Mouse (Mus musculus): ENCODE data around the gene Bbx. TPM values are rescaled to one million over a fixed set of nuclear protein-coding genes. Genes with fewer than 3 reads are reported as not detected.

Bbx gene
- total and polyA plus RNA-seq, 3 experiments = 20.6 to 26.2 (median 21.6) TPM

DNA sequence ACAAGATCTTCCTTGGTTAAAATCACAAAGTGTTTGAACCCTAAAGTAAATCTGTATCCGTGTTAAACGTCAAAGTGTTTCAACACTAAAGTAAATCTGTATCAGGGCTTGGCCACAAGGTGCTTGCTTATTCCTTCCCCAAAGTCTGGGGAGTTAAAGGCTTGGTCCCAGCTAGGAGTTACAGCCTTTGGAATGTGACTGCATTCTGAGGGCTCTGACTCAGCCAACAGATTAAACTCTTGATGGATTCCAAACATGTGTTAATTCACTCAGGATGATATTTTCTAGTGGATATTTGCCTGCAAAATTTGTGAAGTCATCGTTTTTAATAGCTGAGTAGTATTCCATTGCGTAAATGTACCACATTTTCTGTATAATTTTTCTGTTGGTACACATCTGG is 120.6 kb downstream of the Bbx start:
- H3K36me3 ChIP-seq (replicated peaks in 1 of 2; ENCODE audit: control insufficient read depth in 1 of 2, insufficient read depth in 1 of 2, low read length in 1 of 2) = peaks cover 0 to 41% of the 10 kb centered on the region in 2 experiments
- no peak for DNase-seq (ENCODE audit: extremely low read depth)
- no peak overlapping the region for H3K4me2 ChIP-seq (ENCODE audit: insufficient read depth, low read depth, poor library complexity, severe bottlenecking)
- dilution Hi-C loops (cut with MboI; ENCODE audit: extremely low pct_ligation_motif_present, extremely low pct_unique_long_range_greater_than_20kb, low sequenced_read_pairs) (no loop called here), in situ Hi-C loops (cut with MboI; ENCODE audit: low pct_ligation_motif_present, low pct_unique_long_range_greater_than_20kb, low sequenced_read_pairs) (no loop called here)
- no peak overlapping the region for H3K4me3 ChIP-seq (replicated peaks in 1 of 3; ENCODE audit: low read depth in 2 of 3, low read length in 2 of 3, poor library complexity in 1 of 3)
- no peak overlapping the region for H3K9ac ChIP-seq (ENCODE audit: insufficient read depth, low read depth)
- H3K27me3 ChIP-seq (replicated peaks) = no peaks in the 10 kb centered on the region
- H3K4me1 ChIP-seq (ENCODE audit: control insufficient read depth in 1 of 2, insufficient read depth in 2 of 2) = peaks cover 0 to 9% of the 10 kb centered on the region in 2 experiments; a peak in 2 of 4 replicates
- no peak overlapping the region for H3K27ac ChIP-seq (ENCODE audit: insufficient read depth, low read depth)
- H3K9me3 ChIP-seq (replicated peaks; ENCODE audit: low read length) = no peaks in the 10 kb centered on the region
- no peak for TF ChIP-seq MXI1 (IDR thresholded peaks at IDR 0.05; ENCODE audit: low read depth, low read length)
- TF ChIP-seq SIN3A (IDR thresholded peaks at IDR 0.05; ENCODE audit: low read length) = no peak
- TF ChIP-seq EP300 (IDR thresholded peaks at IDR 0.05; ENCODE audit: low read length) = no peak
- 0 out of 2 replicates have a peak, but pooled peaks have one; percentile 19 for TF ChIP-seq MAFK (IDR thresholded peaks at IDR 0.05; ENCODE audit: insufficient replicate concordance, low read length)
- no peak for TF ChIP-seq CHD2 (IDR thresholded peaks at IDR 0.05; ENCODE audit: low read length)
- no peaks in the 10 kb centered on the region for H3K79me2 ChIP-seq (replicated peaks; ENCODE audit: control insufficient read depth, extremely low read depth, insufficient read depth, poor library complexity, severe bottlenecking)

DNA sequence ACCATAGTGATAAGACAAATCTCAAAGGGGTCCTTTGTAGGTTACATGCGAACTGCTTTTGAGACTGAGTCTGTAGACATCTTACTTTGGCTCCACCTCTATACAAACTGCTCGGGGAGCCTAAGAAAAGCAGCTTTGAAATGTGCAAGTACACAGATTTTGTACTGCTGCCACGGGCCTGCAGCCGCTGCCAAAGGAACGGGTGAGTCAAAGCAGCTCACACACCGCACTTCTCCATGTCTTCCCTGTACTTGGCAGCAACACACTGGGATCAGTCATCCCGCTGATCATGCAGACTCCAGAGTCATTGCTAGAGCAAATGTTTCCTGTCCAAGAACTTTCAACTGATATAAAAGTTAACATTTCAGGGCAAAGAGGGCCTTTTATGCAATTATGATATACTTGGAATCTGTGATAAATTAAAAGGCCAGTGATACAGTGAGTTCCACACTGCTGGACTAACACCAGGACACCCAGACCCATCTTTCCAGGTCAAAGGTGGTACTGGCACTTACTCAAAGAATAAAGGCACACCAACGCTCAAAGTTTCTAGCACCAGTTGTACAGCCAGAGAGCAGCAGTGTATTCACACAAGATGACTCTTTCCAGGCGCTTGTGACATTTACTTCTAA is 122.7 kb downstream of the Bbx start:
- dilution Hi-C loops (cut with MboI; ENCODE audit: extremely low pct_ligation_motif_present, extremely low pct_unique_long_range_greater_than_20kb, low sequenced_read_pairs) = no loop called here

DNA sequence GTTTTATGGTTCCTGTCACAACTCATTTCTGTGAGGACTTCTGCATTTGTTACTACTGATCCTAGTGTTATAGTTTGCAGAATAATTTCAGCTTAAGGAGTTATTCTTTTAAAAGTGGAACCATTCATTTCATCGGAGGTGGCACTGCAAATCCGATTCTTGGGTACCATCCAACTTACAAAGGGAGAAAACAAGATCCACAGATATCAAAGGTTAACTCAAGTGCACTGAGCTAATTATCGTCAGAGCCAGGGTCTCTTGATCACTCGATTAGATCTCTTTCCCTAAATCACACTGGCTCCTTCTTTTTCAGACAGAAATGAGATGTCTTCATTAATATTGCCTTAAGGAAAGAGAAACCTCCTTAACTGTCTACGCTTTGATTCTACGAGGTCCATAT is 123.9 kb downstream of the Bbx start:
- dilution Hi-C loops (cut with MboI; ENCODE audit: extremely low pct_ligation_motif_present, extremely low pct_unique_long_range_greater_than_20kb, low sequenced_read_pairs) = no loop called here
- Histone ChIP-seq H3K36me3 (replicated peaks in 1 of 2; ENCODE audit: control insufficient read depth in 1 of 2, insufficient read depth in 1 of 2, low read length in 1 of 2) (peaks cover 0 to 44% of the 10 kb centered on the region in 2 experiments), H3K9ac (ENCODE audit: insufficient read depth, low read depth) (no peak overlapping the region), H3K4me3 (replicated peaks in 1 of 3; ENCODE audit: low read depth in 2 of 3, low read length in 2 of 3, poor library complexity in 1 of 3) (no peak overlapping the region), H3K27ac (ENCODE audit: insufficient read depth, low read depth) (no peak overlapping the region), H3K9me3 (replicated peaks; ENCODE audit: low read length) (no peaks in the 10 kb centered on the region), H3K4me2 (ENCODE audit: insufficient read depth, low read depth, poor library complexity, severe bottlenecking) (no peak overlapping the region), H3K79me2 (replicated peaks; ENCODE audit: control insufficient read depth, extremely low read depth, insufficient read depth, poor library complexity, severe bottlenecking) (no peaks in the 10 kb centered on the region), H3K4me1 (ENCODE audit: control insufficient read depth in 1 of 2, insufficient read depth in 2 of 2) (peaks cover 0 to 8% of the 10 kb centered on the region in 2 experiments; a peak in 2 of 4 replicates), H3K27me3 (replicated peaks) (no peaks in the 10 kb centered on the region)
- no peak for DNase-seq (ENCODE audit: extremely low read depth)
- in situ Hi-C loops (cut with MboI; ENCODE audit: low pct_ligation_motif_present, low pct_unique_long_range_greater_than_20kb, low sequenced_read_pairs) = no loop called here
- no peak for TF ChIP-seq SIN3A (IDR thresholded peaks at IDR 0.05; ENCODE audit: low read length)
- TF ChIP-seq IRF4 (IDR thresholded peaks at IDR 0.05; ENCODE audit: low read depth, low read length) = no peak
- TF ChIP-seq POLR2AphosphoS2 (IDR thresholded peaks at IDR 0.05; ENCODE audit: low read depth, low read length) = no peak
- TF ChIP-seq MYC (IDR thresholded peaks at IDR 0.05; ENCODE audit: low read depth, low read length) = no peak
- no peak for TF ChIP-seq GABPA (IDR thresholded peaks at IDR 0.05; ENCODE audit: insufficient replicate concordance, low read depth, low read length)
- TF ChIP-seq ZKSCAN1 (IDR thresholded peaks at IDR 0.05; ENCODE audit: borderline replicate concordance, low read depth, low read length) = no peak
- no peak for TF ChIP-seq USF1 (IDR thresholded peaks at IDR 0.05; ENCODE audit: low read depth, low read length)
- no peak for TF ChIP-seq SMC3 (IDR thresholded peaks at IDR 0.05; ENCODE audit: low read depth, low read length)
- TF ChIP-seq MAFK (IDR thresholded peaks at IDR 0.05; ENCODE audit: insufficient replicate concordance, low read length) = no peak
- no peak for TF ChIP-seq TCF12 (IDR thresholded peaks at IDR 0.05; ENCODE audit: low read depth, low read length)
- TF ChIP-seq KAT2A (IDR thresholded peaks at IDR 0.05; ENCODE audit: insufficient replicate concordance, low read length) = no peak
- no peak for TF ChIP-seq JUN (IDR thresholded peaks at IDR 0.05; ENCODE audit: insufficient read depth, low read depth, low read length)
- TF ChIP-seq HCFC1 (IDR thresholded peaks at IDR 0.05; ENCODE audit: low read depth, low read length) = no peak
- TF ChIP-seq ZNF384 (IDR thresholded peaks at IDR 0.05; ENCODE audit: low read depth, low read length) = no peak
- no peak for TF ChIP-seq ZMIZ1 (IDR thresholded peaks at IDR 0.05; ENCODE audit: low read depth, low read length)
- no peak for TF ChIP-seq UBTF (IDR thresholded peaks at IDR 0.05; ENCODE audit: low read depth, low read length)
- TF ChIP-seq JUND (conservative IDR thresholded peaks at IDR 0.05; ENCODE audit: low read depth, low read length) = no peak

More for the DNA sequence above, 122.7 kb downstream of the Bbx start:
- Histone ChIP-seq H3K27me3 (replicated peaks) (no peaks in the 10 kb centered on the region), H3K4me2 (ENCODE audit: insufficient read depth, low read depth, poor library complexity, severe bottlenecking) (no peak overlapping the region), H3K9ac (ENCODE audit: insufficient read depth, low read depth) (no peak overlapping the region), H3K79me2 (replicated peaks; ENCODE audit: control insufficient read depth, extremely low read depth, insufficient read depth, poor library complexity, severe bottlenecking) (no peaks in the 10 kb centered on the region), H3K27ac (ENCODE audit: insufficient read depth, low read depth) (no peak overlapping the region), H3K36me3 (replicated peaks in 1 of 2; ENCODE audit: control insufficient read depth in 1 of 2, insufficient read depth in 1 of 2, low read length in 1 of 2) (peaks cover 0 to 48% of the 10 kb centered on the region in 2 experiments), H3K9me3 (replicated peaks; ENCODE audit: low read length) (no peaks in the 10 kb centered on the region), H3K4me1 (ENCODE audit: control insufficient read depth in 1 of 2, insufficient read depth in 2 of 2) (peaks cover 0 to 8% of the 10 kb centered on the region in 2 experiments; a peak in 2 of 4 replicates), H3K4me3 (replicated peaks in 1 of 3; ENCODE audit: low read depth in 2 of 3, low read length in 2 of 3, poor library complexity in 1 of 3) (no peak overlapping the region)
- no peak for DNase-seq (ENCODE audit: extremely low read depth)
- in situ Hi-C loops (cut with MboI; ENCODE audit: low pct_ligation_motif_present, low pct_unique_long_range_greater_than_20kb, low sequenced_read_pairs) = no loop called here
- TF ChIP-seq PAX5 (IDR thresholded peaks at IDR 0.05; ENCODE audit: low read length) = no peak
- TF ChIP-seq HCFC1 (IDR thresholded peaks at IDR 0.05; ENCODE audit: low read depth, low read length) = no peak
- TF ChIP-seq NELFE (IDR thresholded peaks at IDR 0.05; ENCODE audit: low read depth, low read length) = no peak
- TF ChIP-seq BHLHE40 (IDR thresholded peaks at IDR 0.05; ENCODE audit: low read depth, low read length) = no peak
- no peak for TF ChIP-seq ETS1 (conservative IDR thresholded peaks at IDR 0.05; ENCODE audit: low read depth, low read length)
- TF ChIP-seq ELF1 (IDR thresholded peaks at IDR 0.05; ENCODE audit: low read depth, low read length) = no peak
- no peak for TF ChIP-seq KAT2A (IDR thresholded peaks at IDR 0.05; ENCODE audit: insufficient replicate concordance, low read length)
- TF ChIP-seq EP300 (IDR thresholded peaks at IDR 0.05; ENCODE audit: low read length) = no peak
- TF ChIP-seq POLR2A (IDR thresholded peaks at IDR 0.05; ENCODE audit: low read depth, low read length) = no peak
- no peak for TF ChIP-seq JUND (conservative IDR thresholded peaks at IDR 0.05; ENCODE audit: low read depth, low read length)
- TF ChIP-seq ZC3H11A (IDR thresholded peaks at IDR 0.05; ENCODE audit: low read depth, low read length) = no peak
- no peak for TF ChIP-seq MYC (IDR thresholded peaks at IDR 0.05; ENCODE audit: low read depth, low read length)
- TF ChIP-seq CTCF (conservative IDR thresholded peaks at IDR 0.05 in 1 of 2, IDR thresholded peaks at IDR 0.05 in 1 of 2; ENCODE audit: low read depth in 2 of 2, low read length in 2 of 2) = no peak
